Mouse (Mus musculus) intestine, embryonic 16.5 days (tissue): ENCODE results near the gene Bsph1. TPM values are rescaled to one million over a fixed set of nuclear protein-coding genes. Genes with fewer than 3 reads are reported as not detected.
"Not testable (repeated sequence)": the region's sequence is repeated elsewhere in the genome, so short reads cannot be mapped to it uniquely, and the experiment has no call there.

Experiments used
- ATAC-seq: fragments of 200-750 bp; cut with Nextera tagmentation; 2 replicates; pipeline ENCODE4 v1.8.0; 2017; ENCODE audit warnings: moderate TSS enrichment, moderate library complexity
- H3K27ac ChIP-seq: fragments of 300-500 bp; sonication (generic); 2 replicates; pipeline ENCODE4 v1.5.1; 2014; ENCODE audit warnings: mild to moderate bottlenecking, low read length
- H3K27me3 ChIP-seq: fragments of 300-500 bp; sonication (generic); replicated peaks from 2 replicates; pipeline ENCODE4 v1.6.1; 2014; ENCODE audit warnings: low read length, control low read depth, mixed read lengths; ENCODE audit not compliant: control insufficient read depth, insufficient read depth
- H3K36me3 ChIP-seq: fragments of 300-500 bp; sonication (generic); 2 replicates; pipeline ENCODE4 v1.6.1; 2014; ENCODE audit warnings: low read length, control low read depth; ENCODE audit not compliant: control insufficient read depth, insufficient read depth
- H3K4me1 ChIP-seq: fragments of 300-500 bp; sonication (generic); 2 replicates; pipeline ENCODE4 v1.6.1; 2014; ENCODE audit warnings: low read length, control low read depth, mixed read lengths; ENCODE audit not compliant: control insufficient read depth, insufficient read depth
- H3K4me2 ChIP-seq: fragments of 300-500 bp; sonication (generic); 2 replicates; pipeline ENCODE4 v1.6.1; 2014; ENCODE audit warnings: low read depth, low read length, control low read depth
- H3K4me3 ChIP-seq: fragments of 300-500 bp; sonication (generic); 2 replicates; pipeline ENCODE4 v1.5.1; 2014; ENCODE audit warnings: mild to moderate bottlenecking, low read length
- H3K9ac ChIP-seq: fragments of 300-500 bp; sonication (generic); 2 replicates; pipeline ENCODE4 v1.6.1; 2014; ENCODE audit warnings: low read depth, low read length
- H3K9me3 ChIP-seq: fragments of 300-500 bp; sonication (generic); 2 replicates; pipeline ENCODE4 v1.6.1; 2016; ENCODE audit warnings: low read length, control low read depth; ENCODE audit not compliant: control insufficient read depth
- whole genome bisulfite sequencing: fragments of 180-500 bp; shearing (Covaris S2); extraction: QIAGEN DNeasy Blood & Tissue Kit; methylation state at CpG from one replicate; pipeline ENCODE4 v1.1.7; 2014; 5-methylcytosine and 5-hydroxymethylcytosine counted together
- polyA plus RNA-seq: library from polyadenylated mRNA; unstranded; fragments of >200 nt; fragmentation: Nextera tagmentation; extraction: Ambion mirVana; gene quantifications from 2 replicates; pipeline ENCODE4 v1.2.1, GENCODE M21; 2015

Bsph1 gene
- polyA plus RNA-seq: not detected in 2 replicates

DNA sequence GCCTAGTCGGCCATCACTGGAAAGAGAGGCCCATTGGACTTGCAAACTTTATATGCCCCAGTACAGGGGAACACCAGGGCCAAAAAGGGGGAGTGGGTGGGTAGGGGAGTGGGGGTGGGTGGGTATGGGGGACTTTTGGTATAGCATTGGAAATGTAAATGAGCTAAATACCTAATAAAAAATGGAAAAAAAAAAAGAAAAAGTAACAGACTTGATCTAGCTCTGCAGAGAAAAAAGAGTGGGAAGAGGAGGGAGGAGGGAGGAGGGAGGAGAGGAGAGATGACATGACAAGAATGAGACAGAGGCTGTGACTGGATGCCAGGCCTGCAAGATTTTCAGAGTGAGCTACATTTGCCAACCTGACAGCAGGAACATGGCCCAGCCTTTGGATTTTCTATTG, at the start of gene Bsph1:
Gene Bsph1, plus strand, starts transcription at position 301 of the 400 bp plus-strand sequence.
- H3K9ac ChIP-seq, H3K27me3 ChIP-seq, H3K27ac ChIP-seq, H3K36me3 ChIP-seq, H3K4me2 ChIP-seq, H3K4me1 ChIP-seq, ATAC-seq, H3K4me3 ChIP-seq, H3K9me3 ChIP-seq: not testable (repeated sequence)
- WGBS: 50% methylated on average over 1 of the region's 1 CpGs

DNA sequence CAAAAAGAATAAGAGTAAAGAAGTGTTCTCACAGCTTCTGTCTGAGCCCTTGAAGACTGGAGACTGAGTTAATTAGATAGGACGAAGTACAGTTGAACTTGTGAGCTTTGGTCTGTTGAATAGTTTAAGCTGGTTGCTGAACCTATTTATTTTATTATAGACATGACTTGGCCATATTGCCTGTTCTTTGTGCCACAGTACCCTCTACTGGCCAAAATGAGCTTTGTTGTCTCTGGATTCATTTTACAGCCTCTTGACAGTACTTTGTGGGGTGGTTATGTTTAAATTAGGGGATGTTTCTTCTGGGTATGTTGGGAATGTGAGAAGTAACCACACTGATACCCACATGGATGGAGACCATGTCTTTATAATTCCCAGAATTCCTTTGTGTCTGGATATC, 60.9 kb downstream of the Bsph1 start:
- Histone ChIP-seq H3K9me3 (no peaks in the 10 kb centered on the region), H3K27me3 (no peaks in the 10 kb centered on the region), H3K27ac (no peak overlapping the region), H3K4me2 (no peak overlapping the region), H3K4me3 (no peak overlapping the region), H3K9ac (no peak overlapping the region), H3K36me3 (no peaks in the 10 kb centered on the region), H3K4me1 (no peaks in the 10 kb centered on the region)
- WGBS: 75% methylated on average over 1 of the region's 1 CpGs
- ATAC-seq: no peak

Other genes starting within 250 kb of the Bsph1 start
- gene Vmn1r89, start 237.8 kb upstream of the Bsph1 start, polyA plus RNA-seq: not detected in 2 replicates
- gene Lig1, start 173.6 kb upstream of the Bsph1 start, polyA plus RNA-seq: 64.3 and 77.6 TPM in 2 replicates
- 5.2 and 5.3 TPM in 2 replicates for gene Zswim9, start 172.1 kb upstream of the Bsph1 start, polyA plus RNA-seq
- gene Pla2g4c, start 126.2 kb upstream of the Bsph1 start, polyA plus RNA-seq: 0.57 and 0.71 TPM in 2 replicates
- not detected in 2 replicates for gene Cabp5, start 52.7 kb upstream of the Bsph1 start, polyA plus RNA-seq
- gene Bsph2, start 120.2 kb downstream of the Bsph1 start, polyA plus RNA-seq: not detected in 2 replicates
- not detected in 2 replicates for gene Sult2a5, start 173.1 kb downstream of the Bsph1 start, polyA plus RNA-seq